Mouse (Mus musculus) limb, embryonic 15.5 days (tissue): Measurements from ENCODE around the gene Ttc23l. TPM values are rescaled to one million over a fixed set of nuclear protein-coding genes. Genes with fewer than 3 reads are reported as not detected.
"Not testable (repeated sequence)": the region's sequence is repeated elsewhere in the genome, so short reads cannot be mapped to it uniquely, and the experiment has no call there.

Experiments
- ATAC-seq: fragments of 200-750 bp; cut with Nextera tagmentation; 2 replicates; pipeline ENCODE4 v1.8.0; 2017; ENCODE audit warnings: low read depth, moderate TSS enrichment; ENCODE audit not compliant: insufficient number of reproducible peaks, low FRiP score, low TSS enrichment
- H3K27ac ChIP-seq: fragments of 300-500 bp; sonication (generic); 2 replicates; pipeline ENCODE4 v1.5.1; 2015; ENCODE audit warnings: moderate library complexity, mild to moderate bottlenecking, inconsistent platforms
- H3K27me3 ChIP-seq: fragments of 300-500 bp; sonication (generic); 2 replicates; pipeline ENCODE4 v1.6.1; 2015; ENCODE audit warnings: inconsistent platforms
- H3K36me3 ChIP-seq: fragments of 300-500 bp; sonication (generic); 2 replicates; pipeline ENCODE4 v1.6.1; 2015; ENCODE audit warnings: inconsistent platforms
- H3K4me1 ChIP-seq: fragments of 300-500 bp; sonication (generic); 2 replicates; pipeline ENCODE4 v1.6.1; 2015; ENCODE audit warnings: inconsistent platforms
- H3K4me2 ChIP-seq: fragments of 300-500 bp; sonication (generic); 2 replicates; pipeline ENCODE4 v1.6.1; 2015; ENCODE audit warnings: mild to moderate bottlenecking, inconsistent platforms
- H3K4me3 ChIP-seq: fragments of 300-500 bp; sonication (generic); 2 replicates; pipeline ENCODE4 v1.5.1; 2015; ENCODE audit warnings: mild to moderate bottlenecking, inconsistent platforms
- H3K9ac ChIP-seq: fragments of 300-500 bp; sonication (generic); 2 replicates; pipeline ENCODE4 v1.6.1; 2015; ENCODE audit warnings: inconsistent platforms
- H3K9me3 ChIP-seq: fragments of 300-500 bp; sonication (generic); 2 replicates; pipeline ENCODE4 v1.6.1; 2016; ENCODE audit warnings: inconsistent platforms
- WGBS: fragments of 180-500 bp; shearing (Covaris S2); methylation state at CpG from one replicate; pipeline ENCODE4 v1.1.7; 2015; 5-methylcytosine and 5-hydroxymethylcytosine counted together
- polyA plus RNA-seq: library from polyadenylated mRNA; unstranded; fragments of >200 nt; fragmentation: Nextera tagmentation; extraction: Ambion mirVana; gene quantifications from 2 replicates; pipeline ENCODE4 v1.2.1, GENCODE M21; 2015

Gene Ttc23l
- polyA plus RNA-seq, 1 experiment from 2014 or later = not detected

DNA sequence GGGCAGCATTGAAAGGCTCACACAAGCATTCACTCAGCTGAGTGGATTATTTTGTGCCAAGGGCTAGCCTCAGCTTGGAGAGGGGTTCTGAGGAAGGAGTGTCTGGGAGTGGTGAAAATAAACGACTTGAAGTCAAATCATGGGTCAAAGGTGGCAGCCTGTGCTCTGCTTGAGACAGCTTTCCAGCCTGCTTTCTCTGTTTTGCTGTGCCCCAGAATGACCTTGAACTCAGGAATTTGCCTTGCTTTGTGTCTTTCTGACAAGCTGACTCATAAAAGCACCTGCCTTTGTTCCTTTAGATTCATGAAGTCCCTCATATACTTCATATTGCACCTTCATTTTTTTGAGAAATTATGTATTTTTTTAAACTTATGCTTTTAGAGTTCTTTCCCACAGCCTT, 5.7 kb upstream of the Ttc23l start:
- Histone ChIP-seq H3K9me3 (no peaks in the 10 kb centered on the region), H3K4me3 (no peak overlapping the region), H3K36me3 (peaks cover 26% of the 10 kb centered on the region), H3K27ac (no peak overlapping the region), H3K9ac (no peak overlapping the region), H3K27me3 (no peaks in the 10 kb centered on the region), H3K4me1 (no peaks in the 10 kb centered on the region), H3K4me2 (no peak overlapping the region)
- WGBS = 36% methylated on average over 1 of the region's 1 CpGs
- no peak for ATAC-seq

GRCm38 (mm10) chr15:10562281-10562680, 3.8 kb upstream of the Ttc23l start:
- Histone ChIP-seq H3K27me3 (no peaks in the 10 kb centered on the region), H3K9me3 (no peaks in the 10 kb centered on the region), H3K4me3 (no peak overlapping the region), H3K27ac (no peak overlapping the region), H3K4me2 (no peak overlapping the region), H3K36me3 (peaks cover 8% of the 10 kb centered on the region), H3K9ac (no peak overlapping the region), H3K4me1 (no peaks in the 10 kb centered on the region)
- no peak for ATAC-seq

DNA sequence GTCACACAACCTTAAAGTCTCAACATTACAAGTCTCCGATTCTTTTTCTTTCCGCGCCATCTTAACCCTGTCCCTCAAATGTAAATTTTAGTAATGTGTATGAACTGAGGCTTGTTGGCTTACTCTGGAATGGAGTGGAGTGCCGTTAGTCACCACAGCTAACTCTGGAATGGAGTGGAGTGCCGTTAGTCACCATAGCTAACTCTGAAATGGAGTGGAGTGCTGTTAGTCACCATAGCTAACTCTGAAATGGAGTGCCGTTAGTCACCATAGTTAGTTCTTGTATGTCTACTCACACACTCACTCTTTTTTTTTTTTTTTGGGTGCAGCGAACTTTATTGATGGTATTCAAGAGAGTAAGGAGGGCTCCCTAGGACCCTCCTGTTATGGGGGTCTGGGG, 1.5 kb upstream of the Ttc23l start:
- Histone ChIP-seq H3K4me3 (no peak overlapping the region), H3K9ac (no peak overlapping the region), H3K9me3 (no peaks in the 10 kb centered on the region), H3K4me2 (no peak overlapping the region), H3K27ac (no peak overlapping the region), H3K36me3 (no peaks in the 10 kb centered on the region), H3K27me3 (no peaks in the 10 kb centered on the region), H3K4me1 (no peaks in the 10 kb centered on the region)
- WGBS = 89% methylated on average over 7 of the region's 7 CpGs
- ATAC-seq = no peak

DNA sequence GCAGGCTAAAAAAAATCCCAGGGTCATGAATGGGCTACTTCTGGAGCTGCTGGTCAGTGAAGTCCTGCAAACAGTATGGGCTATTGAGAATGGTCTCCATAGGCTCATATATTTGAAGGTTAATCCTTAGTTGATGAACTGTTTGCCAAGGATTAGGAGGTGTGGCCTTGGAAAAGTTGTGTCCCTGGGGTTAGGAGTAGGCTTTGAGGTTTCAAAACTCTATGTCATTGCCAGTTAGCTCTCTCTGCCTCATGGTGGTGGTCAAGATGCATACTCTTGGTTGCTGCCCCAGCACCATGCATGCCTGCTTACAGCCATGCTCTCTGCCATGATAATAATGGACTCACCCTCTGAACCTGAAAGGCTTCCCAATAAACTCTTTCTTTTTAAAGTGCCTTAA, 4.1 kb downstream of the Ttc23l start:
- Histone ChIP-seq H3K4me2 (no peak overlapping the region), H3K36me3 (no peaks in the 10 kb centered on the region), H3K27ac (no peak overlapping the region), H3K9me3 (no peaks in the 10 kb centered on the region), H3K9ac (no peak overlapping the region), H3K4me3 (no peak overlapping the region), H3K27me3 (no peaks in the 10 kb centered on the region), H3K4me1 (no peaks in the 10 kb centered on the region)
- ATAC-seq = no peak

DNA sequence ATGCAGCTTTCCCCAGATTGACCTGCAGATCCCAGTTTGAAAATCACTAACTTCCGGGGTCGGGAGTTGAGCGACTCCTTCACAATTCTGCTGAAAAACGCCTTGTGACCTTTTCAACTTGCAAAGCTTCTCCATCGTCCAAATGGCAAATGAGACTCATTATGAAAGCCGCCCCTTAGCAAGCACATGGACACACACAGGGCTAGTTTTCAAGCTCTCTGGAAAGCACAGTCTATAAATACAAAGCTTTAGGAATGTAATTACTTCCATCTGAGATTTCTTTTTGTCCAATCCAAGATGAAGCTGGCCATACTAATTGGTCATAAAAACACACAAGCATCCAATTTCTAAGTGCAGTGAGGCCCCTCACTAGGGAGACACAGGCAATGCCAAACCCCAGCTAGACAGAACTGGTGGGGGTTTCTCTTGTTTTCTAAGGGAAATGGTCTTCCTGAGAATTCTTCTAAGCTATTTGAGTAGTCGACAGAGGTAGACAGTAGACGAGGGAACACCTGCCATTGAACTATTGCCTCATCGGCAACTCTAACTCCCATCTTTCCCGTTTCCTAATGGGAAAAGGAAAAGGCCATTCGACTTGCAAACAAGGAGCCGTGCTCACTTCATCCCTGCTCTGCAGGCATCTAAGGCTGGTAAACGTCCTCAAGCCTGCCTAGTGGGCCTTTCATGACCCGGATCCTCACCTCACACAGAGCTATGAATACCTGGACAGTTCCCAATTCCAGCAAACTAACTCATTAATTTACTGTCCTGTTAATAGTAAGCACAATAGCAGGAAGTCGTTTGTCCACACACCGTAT, 18.0 kb downstream of the Ttc23l start:
- no peak overlapping the region for H3K4me3 ChIP-seq
- no peak overlapping the region for H3K4me2 ChIP-seq
- H3K4me1 ChIP-seq = peaks cover 17% of the 10 kb centered on the region
- no peaks in the 10 kb centered on the region for H3K9me3 ChIP-seq
- ATAC-seq = peak; percentile 79
- 28% methylated on average over 16 of the region's 16 CpGs for WGBS
- no peaks in the 10 kb centered on the region for H3K36me3 ChIP-seq
- no peak overlapping the region for H3K9ac ChIP-seq
- H3K27ac ChIP-seq = peak overlapping the region; percentile 77
- no peaks in the 10 kb centered on the region for H3K27me3 ChIP-seq

- Histone ChIP-seq H3K36me3 (no peaks in the 10 kb centered on the region), H3K27me3 (no peaks in the 10 kb centered on the region), H3K9me3 (no peaks in the 10 kb centered on the region), H3K4me1 (peaks cover 14% of the 10 kb centered on the region), H3K27ac (peak overlapping the region; percentile 60; the same call in 1 of the 2 replicates), H3K4me2 (no peak overlapping the region), H3K9ac (no peak overlapping the region), H3K4me3 (no peak overlapping the region)
- no peak for ATAC-seq
- 41% methylated on average over 7 of the region's 7 CpGs for WGBS
These were observed 22.5 kb downstream of the Ttc23l start for GRCm38 (mm10) chr15:10535969-10536368.

GRCm38 (mm10) chr15:10534591-10534990, 23.9 kb downstream of the Ttc23l start:
- ATAC-seq = no peak
- H3K4me2 ChIP-seq = no peak overlapping the region
- H3K36me3 ChIP-seq = no peaks in the 10 kb centered on the region
- H3K4me3 ChIP-seq = no peak overlapping the region
- no peak overlapping the region for H3K9ac ChIP-seq
- no peaks in the 10 kb centered on the region for H3K27me3 ChIP-seq
- 86% methylated on average over 5 of the region's 5 CpGs for WGBS
- H3K9me3 ChIP-seq = no peaks in the 10 kb centered on the region
- H3K27ac ChIP-seq = no peak overlapping the region
- no peaks in the 10 kb centered on the region for H3K4me1 ChIP-seq

GRCm38 (mm10) chr15:10533361-10533760, 25.1 kb downstream of the Ttc23l start:
- H3K9ac ChIP-seq, H3K27me3 ChIP-seq, H3K9me3 ChIP-seq, H3K4me1 ChIP-seq, H3K27ac ChIP-seq, ATAC-seq, H3K36me3 ChIP-seq, H3K4me2 ChIP-seq, H3K4me3 ChIP-seq: not testable (repeated sequence)
- 81% methylated on average over 10 of the region's 10 CpGs for WGBS

- no peak overlapping the region for H3K27ac ChIP-seq
- no peaks in the 10 kb centered on the region for H3K36me3 ChIP-seq
- no peak for ATAC-seq
- H3K9ac ChIP-seq = no peak overlapping the region
- H3K4me1 ChIP-seq = no peaks in the 10 kb centered on the region
- no peak overlapping the region for H3K4me3 ChIP-seq
- no peaks in the 10 kb centered on the region for H3K9me3 ChIP-seq
- no peaks in the 10 kb centered on the region for H3K27me3 ChIP-seq
- no peak overlapping the region for H3K4me2 ChIP-seq
- 93% methylated on average over 4 of the region's 4 CpGs for WGBS
These were observed 27.1 kb downstream of the Ttc23l start for GRCm38 (mm10) chr15:10531352-10531751.

- Histone ChIP-seq H3K4me3 (no peak overlapping the region), H3K36me3 (no peaks in the 10 kb centered on the region), H3K9ac (no peak overlapping the region), H3K4me2 (no peak overlapping the region), H3K4me1 (no peaks in the 10 kb centered on the region), H3K27ac (no peak overlapping the region), H3K9me3 (no peaks in the 10 kb centered on the region), H3K27me3 (no peaks in the 10 kb centered on the region)
- WGBS = 70% methylated on average over 1 of the region's 1 CpGs
- ATAC-seq = no peak
These were observed 32.6 kb downstream of the Ttc23l start for GRCm38 (mm10) chr15:10525896-10526295.

DNA sequence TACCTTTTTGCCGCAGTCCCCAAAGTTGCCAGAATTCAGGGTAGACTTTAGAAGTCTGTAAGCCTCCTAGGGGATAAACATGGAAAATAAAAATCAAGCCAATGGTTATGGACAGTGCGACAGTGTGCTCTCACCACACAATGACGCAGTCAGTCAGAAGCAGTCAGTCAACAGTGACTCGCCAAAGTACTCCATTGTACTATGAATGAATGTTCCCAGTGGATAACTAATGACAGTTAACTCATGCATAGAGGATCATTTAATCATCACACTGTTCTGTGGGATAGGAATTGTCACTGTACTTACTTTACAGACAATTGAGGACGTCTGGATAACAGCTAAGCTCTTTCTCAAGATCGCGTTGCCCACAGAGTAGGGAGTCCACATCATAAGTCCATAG, 43.3 kb downstream of the Ttc23l start:
- no peaks in the 10 kb centered on the region for H3K4me1 ChIP-seq
- no peak for ATAC-seq
- H3K27ac ChIP-seq = no peak overlapping the region
- WGBS = 86% methylated on average over 7 of the region's 7 CpGs
- H3K36me3 ChIP-seq = no peaks in the 10 kb centered on the region
- H3K4me3 ChIP-seq = no peak overlapping the region
- H3K9ac ChIP-seq = no peak overlapping the region
- H3K4me2 ChIP-seq = no peak overlapping the region
- H3K27me3 ChIP-seq = no peaks in the 10 kb centered on the region
- H3K9me3 ChIP-seq = no peaks in the 10 kb centered on the region

GRCm38 (mm10) chr15:10506099-10506498, 52.4 kb downstream of the Ttc23l start:
- Histone ChIP-seq H3K9me3 (no peaks in the 10 kb centered on the region), H3K4me2 (no peak overlapping the region), H3K36me3 (no peaks in the 10 kb centered on the region), H3K27me3 (no peaks in the 10 kb centered on the region), H3K9ac (no peak overlapping the region), H3K4me1 (0 out of 2 replicates have a peak, but pooled peaks cover 4% of the 10 kb centered on the region), H3K27ac (no peak overlapping the region), H3K4me3 (no peak overlapping the region)
- 28% methylated on average over 11 of the region's 11 CpGs for WGBS
- ATAC-seq = no peak
